Mouse (Mus musculus) urinary bladder, postnatal 14 days (tissue): ENCODE measurements at regions not wholly inside any gene's neighbourhood (a gene's known extent, or its start where the extent isn't known, plus 50 kb on each side); places are given as distances from the start of the nearest gene placed in this dataset.

ENCODE experiments used
- DNase-seq: peaks from one replicate; pipeline ENCODE4 v3.0.0; 2021; ENCODE audit warnings: low spot score

DNA sequence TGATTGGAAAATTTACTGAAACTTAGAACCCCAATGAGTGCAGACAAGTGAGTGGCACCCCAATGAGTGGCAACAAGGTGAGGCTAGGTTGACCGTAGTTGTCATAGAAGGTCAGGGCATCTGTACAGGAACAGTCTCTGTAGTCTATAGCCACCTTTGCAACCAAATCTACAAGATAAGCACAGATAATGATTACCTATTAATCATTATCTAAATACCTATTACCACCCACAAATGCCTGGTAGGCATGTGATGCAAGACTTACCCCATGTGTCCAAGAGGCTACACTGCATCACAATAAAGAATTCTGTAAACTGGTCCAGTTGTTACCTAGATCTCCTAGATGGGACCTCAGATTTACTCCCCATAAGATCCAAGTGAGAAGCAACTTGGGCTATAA, 778.7 kb downstream of the Cntnap5b start:
- DNase-seq, result no peak

DNA sequence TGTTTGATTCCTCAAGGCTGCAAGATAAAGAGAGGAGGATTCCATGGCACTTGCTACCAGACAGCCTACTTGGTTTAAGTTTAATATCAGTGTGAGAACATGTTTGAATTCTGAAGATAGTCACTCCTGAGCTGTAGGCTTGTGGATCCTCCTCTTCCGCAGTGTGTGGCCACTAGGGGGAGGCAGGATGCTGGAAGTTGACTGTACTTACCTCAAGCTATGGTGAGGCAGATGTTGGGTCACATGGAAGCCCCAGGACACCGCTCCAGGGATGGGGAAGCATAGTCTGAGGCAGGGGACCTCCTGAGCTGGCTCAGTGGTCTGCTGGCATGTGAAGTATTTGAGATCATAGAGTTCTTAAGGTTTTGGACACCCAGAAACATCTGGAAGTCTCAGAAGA, 784.4 kb downstream of the Cntnap5b start:
- DNase-seq, result peak; percentile 12
